Mouse (Mus musculus) bone marrow, adult 2 months (tissue): ENCODE data around the gene Trappc12. TPM values are rescaled to one million over a fixed set of nuclear protein-coding genes. Genes with fewer than 3 reads are reported as not detected.
A peak's percentile ranks its signal among the peaks of the same experiment; 100 is the strongest.

Experiments used
- H3K27ac ChIP-seq: fragments of 200-500 bp; 2 replicates; pipeline ENCODE4 v1.5.1; 2012; ENCODE audit warnings: low read depth, mild to moderate bottlenecking, control low read depth, inconsistent platforms, low read length; ENCODE audit not compliant: control insufficient read depth, poor library complexity, insufficient read depth
- H3K4me1 ChIP-seq: fragments of 200-500 bp; 2 replicates; pipeline ENCODE4 v1.6.1; 2011; ENCODE audit warnings: low read length; ENCODE audit not compliant: control insufficient read depth, insufficient read depth
- H3K4me3 ChIP-seq: fragments of 200-500 bp; replicated peaks from 2 replicates; pipeline ENCODE3; 2011; ENCODE audit warnings: mild to moderate bottlenecking, low read depth, low read length, control low read depth; ENCODE audit not compliant: control insufficient read depth
- CTCF ChIP-seq: fragments of 200-500 bp; IDR thresholded peaks from 2 replicates; pipeline ENCODE4 v1.5.1; 2011; ENCODE audit warnings: low read length, control low read depth; ENCODE audit not compliant: control insufficient read depth, insufficient read depth
- POLR2A ChIP-seq: fragments of 200-500 bp; IDR thresholded peaks from 2 replicates; pipeline ENCODE4 v1.6.1; 2011; ENCODE audit warnings: low read depth, mild to moderate bottlenecking, control low read depth, low read length, borderline replicate concordance; ENCODE audit not compliant: control insufficient read depth
- WGBS: fragments of 180-500 bp; shearing (Covaris S2); methylation state at CpG from one replicate; pipeline ENCODE4 v1.1.7; 2018; 5-methylcytosine and 5-hydroxymethylcytosine counted together
- polyA plus RNA-seq: library from polyadenylated mRNA; stranded (reverse); fragments of >200 nt; gene quantifications from 2 replicates; pipeline ENCODE4 v1.2.4, GENCODE M21; 2011; ENCODE audit warnings: low replicate concordance; ENCODE audit not compliant: missing spikeins, insufficient read depth, insufficient read length

Trappc12 gene
- polyA plus RNA-seq, 1 experiment: 12.8 TPM

DNA sequence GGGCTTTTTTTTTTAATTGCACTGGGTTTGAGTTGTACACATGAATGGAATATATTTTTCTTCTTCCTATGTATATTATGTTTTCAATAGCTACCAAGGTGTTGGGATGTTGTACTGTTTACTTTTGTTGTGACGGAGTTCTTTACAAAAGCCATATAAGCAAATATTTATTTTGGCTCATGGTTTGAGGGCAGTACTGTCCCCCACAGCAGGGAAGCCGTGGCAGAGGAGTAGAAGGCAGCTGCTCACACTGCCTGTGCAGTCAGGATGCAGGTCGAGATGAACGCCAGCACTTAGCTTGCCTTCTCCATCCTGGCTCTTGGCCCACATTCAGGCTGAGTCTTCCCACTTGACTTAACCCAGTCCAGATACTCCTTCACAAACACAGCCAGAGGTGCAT lies 83.5 kb downstream of the Trappc12 start:
- no peak for TF ChIP-seq CTCF
- TF ChIP-seq POLR2A: no peak
- no peaks in the 10 kb centered on the region for H3K4me1 ChIP-seq
- no peak overlapping the region for H3K4me3 ChIP-seq
- 82% methylated on average over 4 of the region's 4 CpGs for WGBS
- H3K27ac ChIP-seq: no peak overlapping the region

DNA sequence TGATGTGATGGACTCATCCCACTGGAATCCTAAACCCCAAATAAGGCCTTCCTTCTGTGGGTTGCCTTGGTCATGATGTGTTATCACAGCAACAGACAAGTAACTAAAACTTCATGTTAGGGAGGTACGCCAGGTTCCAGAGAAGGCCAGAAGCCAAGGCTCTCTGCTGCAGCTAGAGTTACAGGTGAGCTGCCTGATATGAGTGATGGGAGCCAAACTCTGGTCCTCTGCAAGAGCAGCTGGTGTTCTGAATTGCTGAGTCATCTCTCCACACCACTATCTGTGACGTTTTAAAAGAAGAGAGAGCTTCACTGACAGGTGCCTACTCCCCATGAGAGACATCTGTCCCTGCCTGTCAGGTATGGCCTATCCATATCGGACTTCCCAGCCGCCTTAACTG lies 87.6 kb downstream of the Trappc12 start:
- no peak overlapping the region for H3K27ac ChIP-seq
- TF ChIP-seq POLR2A (no peak), CTCF (no peak)
- H3K4me1 ChIP-seq: no peaks in the 10 kb centered on the region
- 69% methylated on average over 4 of the region's 4 CpGs for WGBS
- no peak overlapping the region for H3K4me3 ChIP-seq

DNA sequence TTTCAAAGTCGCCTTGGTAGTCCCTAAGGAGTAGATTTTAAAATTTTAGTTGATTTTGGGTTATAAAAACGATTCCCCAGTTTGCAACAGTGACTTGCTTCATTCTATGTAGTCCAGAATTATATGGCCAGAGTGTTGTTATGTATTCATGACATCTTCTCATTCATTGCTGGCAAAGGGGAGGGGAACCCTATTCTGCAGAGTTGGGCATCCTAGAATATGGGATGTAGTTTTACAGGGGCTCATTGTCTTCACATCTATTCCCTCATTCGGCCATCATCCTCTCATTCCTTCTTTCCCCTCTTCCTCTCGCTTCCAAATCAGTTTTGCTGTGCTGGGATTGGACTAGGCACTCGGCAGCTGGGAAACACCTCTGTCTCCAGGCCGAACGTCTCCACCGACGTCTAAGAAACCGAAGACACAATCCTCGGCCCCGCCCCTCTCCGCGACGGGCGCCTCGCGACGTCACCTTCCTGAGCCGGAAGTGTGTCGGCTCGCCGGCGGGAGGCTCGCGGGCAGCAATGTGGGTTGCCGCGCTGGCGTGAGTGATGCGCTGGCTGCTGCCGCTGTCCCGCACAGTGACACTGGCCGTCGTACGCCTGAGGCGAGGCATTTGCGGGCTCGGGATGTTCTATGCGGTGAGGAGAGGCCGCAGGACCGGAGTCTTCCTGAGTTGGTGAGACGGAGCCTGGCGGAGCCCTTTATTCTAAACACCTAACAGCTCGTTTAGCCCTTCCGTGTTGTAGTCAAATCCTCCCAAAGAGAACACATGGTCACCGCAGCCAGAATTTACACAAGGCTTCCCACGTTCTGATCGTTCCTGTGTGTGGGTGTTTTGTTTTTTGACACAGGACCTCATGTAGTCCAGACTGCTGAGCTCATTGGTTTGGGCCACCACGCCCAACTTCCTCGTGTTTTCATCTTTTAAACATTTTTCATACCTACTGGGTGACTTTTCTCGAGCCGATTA lies 100.8 kb downstream of the Trappc12 start, which contains the start of gene Rnaseh1:
Rnaseh1 (plus strand) TSS at position 462 of the 970 bp plus-strand sequence.
- 2% methylated on average over 52 of the region's 52 CpGs for WGBS
- peak within 1 kb of the TSS; percentile 99 for H3K4me3 ChIP-seq
- TF ChIP-seq CTCF (no peak), POLR2A (peak; percentile 84; the same call in 1 of the 2 replicates)
- no peaks in the 10 kb centered on the region; the same call in 1 of the 2 replicates for H3K4me1 ChIP-seq
- peak within 1 kb of the TSS; percentile 68 for H3K27ac ChIP-seq

Other genes with a start within 250 kb of the Trappc12 start
- gene Dcdc2c, start 198.1 kb downstream of the Trappc12 start, polyA plus RNA-seq: not detected in 2 replicates
- gene Allc, start 167.9 kb downstream of the Trappc12 start, polyA plus RNA-seq: not detected in 2 replicates
- not detected in 2 replicates for gene Colec11, start 127.1 kb downstream of the Trappc12 start, polyA plus RNA-seq
- gene Rps7, start 114.5 kb downstream of the Trappc12 start, polyA plus RNA-seq: 313 and 671 TPM in 2 replicates
- gene Rnaseh1, start 100.9 kb downstream of the Trappc12 start, polyA plus RNA-seq: 7.2 and 18.7 TPM in 2 replicates
- 7.7 and 9.3 TPM in 2 replicates for gene Adi1, start 75.2 kb downstream of the Trappc12 start, polyA plus RNA-seq
- 13.7 and 21.0 TPM in 2 replicates for gene Eipr1, start 1.3 kb upstream of the Trappc12 start, polyA plus RNA-seq